Mouse (Mus musculus) ES-E14 (cell line): Measurements from ENCODE around the gene Npw. TPM values are rescaled to one million over a fixed set of nuclear protein-coding genes. Genes with fewer than 3 reads are reported as not detected.

Source experiments
- DNase-seq: peaks from one replicate; pipeline ENCODE4 v3.0.0-alpha.2; 2013; ENCODE audit warnings: low read depth, low spot score
- H3K27ac ChIP-seq: 2 replicates; pipeline ENCODE4 v1.5.1; 2012; ENCODE audit warnings: low read depth, mild to moderate bottlenecking, low read length, moderate library complexity, mixed read lengths; ENCODE audit not compliant: poor library complexity, insufficient read depth, severe bottlenecking
- H3K36me3 ChIP-seq: 2 replicates; pipeline ENCODE4 v1.6.1; 2012; ENCODE audit warnings: mild to moderate bottlenecking, low read length, moderate library complexity, mixed read lengths; ENCODE audit not compliant: control insufficient read depth, poor library complexity, insufficient read depth, severe bottlenecking
- H3K4me1 ChIP-seq, 2 experiments: fragments of 150-350 bp in 1 of 2; sonication (generic) in 1 of 2; 2 replicates each; pipeline ENCODE4 v1.6.1; 2012; ENCODE audit warnings: low read length in 2 of 2, mild to moderate bottlenecking in 1 of 2, mixed read lengths in 1 of 2; ENCODE audit not compliant: control insufficient read depth in 2 of 2, insufficient read depth in 2 of 2, poor library complexity in 1 of 2
- H3K4me3 ChIP-seq, 2 experiments: fragments of 150-350 bp in 1 of 2; sonication (generic) in 1 of 2; 2 replicates each; pipeline ENCODE4 v1.5.1; 2012; ENCODE audit warnings: low read length in 2 of 2, low read depth in 1 of 2, mild to moderate bottlenecking in 1 of 2, mixed read lengths in 1 of 2; ENCODE audit not compliant: insufficient read depth in 1 of 2, poor library complexity in 1 of 2, severe bottlenecking in 1 of 2
- H3K9ac ChIP-seq: 2 replicates; pipeline ENCODE4 v1.6.1; 2012; ENCODE audit warnings: low read depth, mild to moderate bottlenecking, low read length, mixed read lengths; ENCODE audit not compliant: poor library complexity, insufficient read depth, severe bottlenecking
- H3K9me3 ChIP-seq: fragments of 150-350 bp; sonication (generic); 2 replicates; pipeline ENCODE4 v1.6.1; 2012; ENCODE audit warnings: low read depth, mild to moderate bottlenecking, low read length; ENCODE audit not compliant: control insufficient read depth, insufficient read depth
- CHD2 ChIP-seq: IDR thresholded peaks from 2 replicates; pipeline ENCODE4 v1.6.1; 2014; ENCODE audit warnings: mild to moderate bottlenecking, low read depth, low read length, inconsistent platforms
- HCFC1 ChIP-seq: IDR thresholded peaks from 2 replicates; pipeline ENCODE4 v1.6.1; 2012; ENCODE audit warnings: low read length, inconsistent platforms, borderline replicate concordance; ENCODE audit not compliant: insufficient read depth
- MAFK ChIP-seq: IDR thresholded peaks from 2 replicates; pipeline ENCODE4 v1.6.1; 2014; ENCODE audit warnings: mild to moderate bottlenecking, low read depth, low read length, inconsistent platforms; ENCODE audit not compliant: insufficient read depth
- ZC3H11A ChIP-seq: IDR thresholded peaks from 2 replicates; pipeline ENCODE4 v1.6.1; 2012; ENCODE audit warnings: low read depth, mild to moderate bottlenecking, inconsistent platforms, low read length, borderline replicate concordance
- ZNF384 ChIP-seq: IDR thresholded peaks from 2 replicates; pipeline ENCODE4 v1.6.1; 2012; ENCODE audit warnings: low read depth, low read length, inconsistent platforms
- in situ Hi-C, 2 experiments: fragments of 600-800 bp; cut with MboI; formaldehyde crosslinking; loops; one replicate each; pipeline ENCODE4 v1.15.1; 2025; ENCODE audit warnings: low sequenced_read_pairs in 2 of 2, inconsistent platforms in 1 of 2; ENCODE audit not compliant: unreplicated experiment in 2 of 2
- total RNA-seq: library from RNA; depleted of rRNA; stranded (reverse); fragments of 300-350 nt; gene quantifications from 2 replicates; pipeline ENCODE4 v1.2.3, GENCODE M21; 2012

The Npw gene
- total RNA-seq, 1 experiment, result 3.0 TPM

- Histone ChIP-seq H3K9me3 (no peaks in the 10 kb centered on the region), H3K4me1 (peaks cover 11 to 13% of the 10 kb centered on the region in 2 experiments), H3K4me3 (no peak overlapping the region), H3K9ac (no peak overlapping the region), H3K27ac (no peak overlapping the region), H3K36me3 (peaks cover 55% of the 10 kb centered on the region)
- in situ Hi-C loops, result no loop called here
- no peak for DNase-seq
- TF ChIP-seq CHD2, result no peak
- no peak for TF ChIP-seq ZC3H11A
- no peak for TF ChIP-seq MAFK
- TF ChIP-seq HCFC1, result no peak
- no peak for TF ChIP-seq ZNF384
Measured at GRCm38 (mm10) chr17:24701251-24701650, 43.0 kb upstream of the Npw start.

DNA sequence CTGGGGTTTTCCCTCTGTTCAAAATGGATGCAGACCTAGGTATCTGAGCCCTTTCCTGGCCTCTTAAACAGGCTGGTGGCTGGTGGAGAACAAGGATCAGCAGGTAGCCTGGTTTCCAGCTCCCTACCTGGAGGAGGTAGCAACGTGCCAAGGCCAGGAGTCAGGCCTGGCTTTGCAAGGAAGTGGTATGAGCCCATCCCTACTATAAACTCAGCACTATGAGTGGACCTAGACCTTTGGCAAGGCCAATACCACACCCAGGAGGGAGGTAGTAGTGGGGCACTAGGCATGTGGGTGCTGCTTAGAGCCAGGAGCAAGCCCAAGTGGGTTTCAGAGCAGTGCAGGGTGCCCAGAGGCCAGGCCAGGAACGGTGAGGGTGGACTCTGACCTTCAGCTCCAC lies 41.2 kb upstream of the Npw start:
- Histone ChIP-seq H3K4me3 (no peak overlapping the region), H3K27ac (no peak overlapping the region), H3K9me3 (no peaks in the 10 kb centered on the region), H3K36me3 (peaks cover 44% of the 10 kb centered on the region), H3K9ac (no peak overlapping the region), H3K4me1 (peaks cover 11 to 13% of the 10 kb centered on the region in 2 experiments)
- no peak for DNase-seq
- no peak for TF ChIP-seq ZC3H11A
- TF ChIP-seq MAFK, result no peak
- in situ Hi-C loops, result no loop called here

- Histone ChIP-seq H3K9me3 (no peaks in the 10 kb centered on the region), H3K36me3 (peaks cover 40% of the 10 kb centered on the region), H3K9ac (peak overlapping the region; percentile 2; the same call in 1 of the 2 replicates), H3K4me1 (peaks cover 11 to 13% of the 10 kb centered on the region in 2 experiments), H3K27ac (peak overlapping the region; percentile 55; the same call in 1 of the 2 replicates), H3K4me3 (no peak overlapping the region)
- in situ Hi-C loops, result no loop called here
- no peak for TF ChIP-seq MAFK
- TF ChIP-seq CHD2, result no peak
- no peak for TF ChIP-seq ZC3H11A
- TF ChIP-seq HCFC1, result no peak
- no peak for TF ChIP-seq ZNF384
- no peak for DNase-seq
Measured at GRCm38 (mm10) chr17:24698715-24699114, 40.5 kb upstream of the Npw start.

- Histone ChIP-seq H3K4me1 (peaks cover 11 to 13% of the 10 kb centered on the region in 2 experiments), H3K4me3 (peak overlapping the region in 1 of 2 experiments; percentile 27; a peak in 2 of 4 replicates), H3K27ac (peak overlapping the region; percentile 55), H3K9ac (peak overlapping the region; percentile 2; the same call in 1 of the 2 replicates), H3K9me3 (no peaks in the 10 kb centered on the region), H3K36me3 (peaks cover 41% of the 10 kb centered on the region)
- DNase-seq, result no peak
- in situ Hi-C loops, result no loop called here
- TF ChIP-seq CHD2 (no peak), ZNF384 (no peak), ZC3H11A (no peak), HCFC1 (no peak), MAFK (no peak)
Measured at GRCm38 (mm10) chr17:24697985-24698384, 39.7 kb upstream of the Npw start.
